Mouse (Mus musculus): ENCODE measurements around the gene Tspan8. TPM values are rescaled to one million over a fixed set of nuclear protein-coding genes. Genes with fewer than 3 reads are reported as not detected.

Gene Tspan8
- polyA plus RNA-seq, 1 experiment from 2014 or later: 0.88 TPM

GRCm38 (mm10) chr10:115891924-115892323 is 75.3 kb downstream of the Tspan8 start:
- no peak overlapping the region for H3K27ac ChIP-seq (ENCODE audit: low read depth, low read length)
- no peak for ATAC-seq
- WGBS: 80% methylated on average over 4 of the region's 4 CpGs
- H3K9me3 ChIP-seq (ENCODE audit: control insufficient read depth, low read length): no peaks in the 10 kb centered on the region
- no peak overlapping the region for H3K4me3 ChIP-seq (ENCODE audit: low read length)
- no peaks in the 10 kb centered on the region for H3K4me1 ChIP-seq (ENCODE audit: control insufficient read depth, insufficient read depth, low read depth, low read length)
- H3K36me3 ChIP-seq (ENCODE audit: control insufficient read depth, insufficient read depth, low read length): no peaks in the 10 kb centered on the region
- no peak overlapping the region for H3K9ac ChIP-seq (ENCODE audit: low read depth, low read length)
- H3K27me3 ChIP-seq (replicated peaks; ENCODE audit: control insufficient read depth, insufficient read depth, low read length): no peaks in the 10 kb centered on the region
- H3K4me2 ChIP-seq (ENCODE audit: low read length): no peak overlapping the region

- no peaks in the 10 kb centered on the region for H3K27me3 ChIP-seq (replicated peaks; ENCODE audit: control insufficient read depth, insufficient read depth, low read length)
- no peak overlapping the region for H3K27ac ChIP-seq (ENCODE audit: low read depth, low read length)
- H3K4me2 ChIP-seq (ENCODE audit: low read length): no peak overlapping the region
- ATAC-seq: no peak
- 78% methylated on average over 6 of the region's 6 CpGs for WGBS
- no peaks in the 10 kb centered on the region for H3K4me1 ChIP-seq (ENCODE audit: control insufficient read depth, insufficient read depth, low read depth, low read length)
- H3K9ac ChIP-seq (ENCODE audit: low read depth, low read length): no peak overlapping the region
- no peaks in the 10 kb centered on the region for H3K9me3 ChIP-seq (ENCODE audit: control insufficient read depth, low read length)
- H3K4me3 ChIP-seq (ENCODE audit: low read length): no peak overlapping the region
- no peaks in the 10 kb centered on the region for H3K36me3 ChIP-seq (ENCODE audit: control insufficient read depth, insufficient read depth, low read length)
Measured at GRCm38 (mm10) chr10:115892973-115893372, 76.3 kb downstream of the Tspan8 start.

GRCm38 (mm10) chr10:115894045-115894444 is 77.4 kb downstream of the Tspan8 start:
- no peak for ATAC-seq
- no peaks in the 10 kb centered on the region for H3K9me3 ChIP-seq (ENCODE audit: control insufficient read depth, low read length)
- H3K4me3 ChIP-seq (ENCODE audit: low read length): no peak overlapping the region
- H3K27ac ChIP-seq (ENCODE audit: low read depth, low read length): no peak overlapping the region
- no peaks in the 10 kb centered on the region for H3K4me1 ChIP-seq (ENCODE audit: control insufficient read depth, insufficient read depth, low read depth, low read length)
- H3K4me2 ChIP-seq (ENCODE audit: low read length): no peak overlapping the region
- H3K36me3 ChIP-seq (ENCODE audit: control insufficient read depth, insufficient read depth, low read length): no peaks in the 10 kb centered on the region
- H3K9ac ChIP-seq (ENCODE audit: low read depth, low read length): no peak overlapping the region
- no peaks in the 10 kb centered on the region for H3K27me3 ChIP-seq (replicated peaks; ENCODE audit: control insufficient read depth, insufficient read depth, low read length)
- 85% methylated on average over 5 of the region's 5 CpGs for WGBS

GRCm38 (mm10) chr10:115896764-115897163 is 80.1 kb downstream of the Tspan8 start:
- Histone ChIP-seq H3K27me3 (replicated peaks; ENCODE audit: control insufficient read depth, insufficient read depth, low read length) (no peaks in the 10 kb centered on the region), H3K27ac (ENCODE audit: low read depth, low read length) (no peak overlapping the region), H3K4me2 (ENCODE audit: low read length) (no peak overlapping the region), H3K4me3 (ENCODE audit: low read length) (no peak overlapping the region), H3K9me3 (ENCODE audit: control insufficient read depth, low read length) (no peaks in the 10 kb centered on the region), H3K4me1 (ENCODE audit: control insufficient read depth, insufficient read depth, low read depth, low read length) (no peaks in the 10 kb centered on the region), H3K36me3 (ENCODE audit: control insufficient read depth, insufficient read depth, low read length) (no peaks in the 10 kb centered on the region), H3K9ac (ENCODE audit: low read depth, low read length) (no peak overlapping the region)
- no peak for ATAC-seq

GRCm38 (mm10) chr10:115897235-115897634 is 80.6 kb downstream of the Tspan8 start:
- Histone ChIP-seq H3K4me2 (ENCODE audit: low read length) (no peak overlapping the region), H3K9me3 (ENCODE audit: control insufficient read depth, low read length) (no peaks in the 10 kb centered on the region), H3K4me1 (ENCODE audit: control insufficient read depth, insufficient read depth, low read depth, low read length) (no peaks in the 10 kb centered on the region), H3K36me3 (ENCODE audit: control insufficient read depth, insufficient read depth, low read length) (no peaks in the 10 kb centered on the region), H3K4me3 (ENCODE audit: low read length) (no peak overlapping the region), H3K27me3 (replicated peaks; ENCODE audit: control insufficient read depth, insufficient read depth, low read length) (no peaks in the 10 kb centered on the region), H3K9ac (ENCODE audit: low read depth, low read length) (no peak overlapping the region), H3K27ac (ENCODE audit: low read depth, low read length) (no peak overlapping the region)
- WGBS: 86% methylated on average over 7 of the region's 7 CpGs
- ATAC-seq: no peak

Other genes with a start within 250 kb of the Tspan8 start
- gene A930009A15Rik, start 246.8 kb upstream of the Tspan8 start, polyA plus RNA-seq (2015; fragmentation: Nextera tagmentation; extraction: Ambion mirVana): 1.00 and 1.6 TPM in 2 replicates
- gene Lgr5, start 229.1 kb upstream of the Tspan8 start, polyA plus RNA-seq (2015; fragmentation: Nextera tagmentation; extraction: Ambion mirVana): 2.7 and 2.8 TPM in 2 replicates
- gene Ptprr, start 201.4 kb downstream of the Tspan8 start, polyA plus RNA-seq (2015; fragmentation: Nextera tagmentation; extraction: Ambion mirVana): 24.7 and 25.6 TPM in 2 replicates